16 mouse cellular contexts compared by ENCODE assay signal in the genomic region with DNA sequence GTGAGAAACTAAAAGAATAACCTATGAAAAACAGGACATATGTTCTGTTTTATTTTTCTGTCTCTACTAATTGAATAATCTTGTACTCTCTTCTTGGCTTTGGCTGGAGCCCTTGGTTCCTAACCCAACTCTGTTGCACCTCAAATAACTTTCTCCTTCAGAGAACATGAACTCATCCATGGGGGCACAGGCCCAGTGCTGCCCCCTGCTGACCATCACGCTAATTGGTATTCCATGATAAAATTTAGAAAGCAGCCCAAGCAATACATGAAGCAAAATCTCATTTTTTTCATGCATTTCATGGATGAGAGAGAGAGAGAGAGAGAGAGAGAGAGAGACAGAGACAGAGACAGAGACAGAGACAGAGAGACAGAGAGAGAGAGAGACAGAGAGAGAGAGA.
DNase-seq lines count a peak whose midpoint lies in the region; ATAC-seq and TF ChIP-seq lines count a peak whose summit lies in the region.
"Had no signal": no experiment of that assay in that cellular context is flagged by ENCODE, and none has a peak within 500 bp of the region (broad histone marks: within the 10 kb centered on the region; RNA-seq: fewer than 3 reads in every experiment).

No protein-coding gene starts in this region.

- WGBS in hindbrain, embryonic 11.5 days = 67% methylated on average over 1 of the region's 1 CpGs
- 89% methylated on average over 1 of the region's 1 CpGs for WGBS in hindbrain, embryonic 12.5 days
- WGBS in liver, embryonic 14.5 days (ENCODE audit: insufficient replicate concordance) = 33% methylated on average over 1 of the region's 1 CpGs
- WGBS in liver, embryonic 12.5 days (ENCODE audit: insufficient replicate concordance) = 31% methylated on average over 1 of the region's 1 CpGs

- H3K27me3 ChIP-seq in hindbrain, embryonic 11.5 days (ENCODE audit: control insufficient read depth, insufficient read depth, low read length) = no peaks in the 10 kb centered on the region
- H3K27me3 ChIP-seq in hindbrain, embryonic 12.5 days = no peaks in the 10 kb centered on the region
- H3K27me3 ChIP-seq in liver, embryonic 14.5 days (ENCODE audit: control insufficient read depth, insufficient read depth, low read length) = no peaks in the 10 kb centered on the region
- no peaks in the 10 kb centered on the region for H3K27me3 ChIP-seq in liver, embryonic 12.5 days (replicated peaks)
- H3K27me3 ChIP-seq: megakaryocyte, embryonic 14.5 days had no signal

- DNase-seq in adrenal gland, postnatal 10 days = peak; percentile 35
- no peak for DNase-seq in adrenal gland, adult 2 months
- DNase-seq in hindbrain, embryonic 11.5 days (ENCODE audit: low spot score) = peak; percentile 12
- no peak for DNase-seq in liver, embryonic 14.5 days (ENCODE audit: low read depth in 3 of 3, low spot score in 3 of 3)
- DNase-seq in adrenal gland, postnatal 36 days = peak; percentile 12 to 46
- no peak for DNase-seq in MN1 (ENCODE audit: low spot score)
- DNase-seq: cerebellum, postnatal 14 days; heart, postnatal 36 days; layer of hippocampus, adult 9-11 months; spleen, adult 18-20 months had no signal

- no peak for ATAC-seq in hindbrain, embryonic 11.5 days (ENCODE audit: low FRiP score)
- no peak for ATAC-seq in hindbrain, embryonic 12.5 days (ENCODE audit: low FRiP score)
- ATAC-seq in liver, embryonic 14.5 days (ENCODE audit: insufficient read depth) = no peak
- no peak for ATAC-seq in liver, embryonic 12.5 days
- ATAC-seq: intestine, embryonic 16.5 days had no signal

- TF ChIP-seq CTCF in liver, embryonic 14.5 days (IDR thresholded peaks at IDR 0.05; ENCODE audit: low read depth) = peak; percentile 40

- H3K27ac ChIP-seq in hindbrain, embryonic 11.5 days (ENCODE audit: low read depth, low read length) = no peak overlapping the region
- H3K27ac ChIP-seq in hindbrain, embryonic 12.5 days = no peak overlapping the region
- H3K27ac ChIP-seq in liver, embryonic 14.5 days = no peak overlapping the region
- no peak overlapping the region for H3K27ac ChIP-seq in liver, embryonic 12.5 days
- H3K27ac ChIP-seq: embryonic facial prominence, embryonic 13.5 days; forebrain, embryonic 10.5 days had no signal

- H3K36me3 ChIP-seq in hindbrain, embryonic 11.5 days (ENCODE audit: control insufficient read depth, insufficient read depth, low read length) = no peaks in the 10 kb centered on the region
- H3K36me3 ChIP-seq in hindbrain, embryonic 12.5 days = no peaks in the 10 kb centered on the region
- H3K36me3 ChIP-seq in liver, embryonic 14.5 days (replicated peaks; ENCODE audit: control insufficient read depth, insufficient read depth, low read depth) = no peaks in the 10 kb centered on the region
- H3K36me3 ChIP-seq in liver, embryonic 12.5 days = no peaks in the 10 kb centered on the region
- H3K36me3 ChIP-seq: embryonic facial prominence, embryonic 13.5 days; forebrain, embryonic 10.5 days had no signal

- no peaks in the 10 kb centered on the region for H3K4me1 ChIP-seq in hindbrain, embryonic 11.5 days (replicated peaks; ENCODE audit: control insufficient read depth, insufficient read depth, low read length)
- H3K4me1 ChIP-seq in hindbrain, embryonic 12.5 days = no peaks in the 10 kb centered on the region
- H3K4me1 ChIP-seq in liver, embryonic 14.5 days (replicated peaks; ENCODE audit: control insufficient read depth in 2 of 2, insufficient read depth in 2 of 2, low read length in 1 of 2) = no peaks in the 10 kb centered on the region
- H3K4me1 ChIP-seq in liver, embryonic 12.5 days = no peaks in the 10 kb centered on the region
- H3K4me1 ChIP-seq: megakaryocyte, embryonic 14.5 days had no signal

- TF ChIP-seq EP300 in liver, embryonic 14.5 days (IDR thresholded peaks at IDR 0.05; ENCODE audit: low read depth) = no peak

- H3K9ac ChIP-seq in hindbrain, embryonic 11.5 days (ENCODE audit: low read depth, low read length) = no peak overlapping the region
- H3K9ac ChIP-seq in hindbrain, embryonic 12.5 days = no peak overlapping the region
- H3K9ac ChIP-seq in liver, embryonic 14.5 days (replicated peaks) = no peak overlapping the region
- H3K9ac ChIP-seq in liver, embryonic 12.5 days = no peak overlapping the region
- H3K9ac ChIP-seq: embryonic facial prominence, embryonic 13.5 days had no signal

- no peaks in the 10 kb centered on the region for H3K9me3 ChIP-seq in hindbrain, embryonic 11.5 days (ENCODE audit: control insufficient read depth, low read length)
- no peaks in the 10 kb centered on the region for H3K9me3 ChIP-seq in hindbrain, embryonic 12.5 days (replicated peaks)
- H3K9me3 ChIP-seq in liver, embryonic 14.5 days (ENCODE audit: control insufficient read depth, low read length) = no peaks in the 10 kb centered on the region
- H3K9me3 ChIP-seq in liver, embryonic 12.5 days (replicated peaks) = no peaks in the 10 kb centered on the region
- H3K9me3 ChIP-seq: embryonic facial prominence, embryonic 13.5 days; forebrain, embryonic 10.5 days; megakaryocyte, embryonic 14.5 days had no signal

- no peak overlapping the region for H3K4me3 ChIP-seq in hindbrain, embryonic 11.5 days (ENCODE audit: low read depth, low read length)
- no peak overlapping the region for H3K4me3 ChIP-seq in hindbrain, embryonic 12.5 days
- H3K4me3 ChIP-seq in liver, embryonic 14.5 days (ENCODE audit: insufficient read depth in 1 of 2, low read depth in 2 of 2, low read length in 2 of 2) = no peak overlapping the region
- H3K4me3 ChIP-seq in liver, embryonic 12.5 days = no peak overlapping the region
- H3K4me3 ChIP-seq: embryonic facial prominence, embryonic 13.5 days; forebrain, embryonic 10.5 days; megakaryocyte, embryonic 14.5 days had no signal

- H3K4me2 ChIP-seq in hindbrain, embryonic 11.5 days (replicated peaks; ENCODE audit: low read depth, low read length) = no peak overlapping the region
- H3K4me2 ChIP-seq in hindbrain, embryonic 12.5 days (replicated peaks) = no peak overlapping the region
- H3K4me2 ChIP-seq in liver, embryonic 14.5 days (ENCODE audit: low read depth) = no peak overlapping the region
- H3K4me2 ChIP-seq in liver, embryonic 12.5 days = no peak overlapping the region
- H3K4me2 ChIP-seq: embryonic facial prominence, embryonic 13.5 days had no signal

Comparison
In these comparisons a context has a peak if more than half of its experiments do, and no peak if none do; other contexts are left out.
1. DNase-seq: peak in adrenal gland, postnatal 10 days (single experiment), hindbrain, embryonic 11.5 days (single experiment) and adrenal gland, postnatal 36 days (2 of 2); none in adrenal gland, adult 2 months (single experiment), liver, embryonic 14.5 days (0 of 3) and MN1 (single experiment).